Mouse (Mus musculus): ENCODE measurements at regions not wholly inside any gene's neighbourhood (a gene's known extent, or its start where the extent isn't known, plus 50 kb on each side); places are given as distances from the start of the nearest gene placed in this dataset.

- no peaks in the 10 kb centered on the region for H3K9me3 ChIP-seq (replicated peaks; ENCODE audit: insufficient read depth, low read length)
- no peak overlapping the region for H3K9ac ChIP-seq (ENCODE audit: control insufficient read depth, low read depth, low read length, poor library complexity, severe bottlenecking)
- no peak overlapping the region for H3K27ac ChIP-seq (ENCODE audit: control insufficient read depth, low read depth, low read length)
- H3K79me2 ChIP-seq (ENCODE audit: control insufficient read depth, insufficient read depth, low read length, poor library complexity), result no peaks in the 10 kb centered on the region
- H3K4me1 ChIP-seq (ENCODE audit: control insufficient read depth in 1 of 2, insufficient read depth in 2 of 2, low read length in 2 of 2), result no peaks in the 10 kb centered on the region
- H3K27me3 ChIP-seq (ENCODE audit: control insufficient read depth in 1 of 2, insufficient read depth in 2 of 2, low read length in 2 of 2), result no peaks in the 10 kb centered on the region
- H3K4me3 ChIP-seq (ENCODE audit: control insufficient read depth in 1 of 2, insufficient read depth in 1 of 2, low read depth in 2 of 2, low read length in 2 of 2), result no peak overlapping the region
- no peak for DNase-seq (ENCODE audit: low read depth, low spot score)
- no peak for TF ChIP-seq TBP (IDR thresholded peaks at IDR 0.05; ENCODE audit: low read depth, low read length)
- no peak for TF ChIP-seq MYC (IDR thresholded peaks at IDR 0.05; ENCODE audit: low read depth, low read length)
- H3K36me3 ChIP-seq (ENCODE audit: control insufficient read depth in 1 of 2, insufficient read depth in 2 of 2, low read length in 2 of 2), result no peaks in the 10 kb centered on the region
Measured at GRCm38 (mm10) chr13:4964824-4965223, 355.9 kb upstream of the Akr1e1 start.

GRCm38 (mm10) chr13:4970081-4970892 is 361.3 kb upstream of the Akr1e1 start:
- Histone ChIP-seq H3K9me3 (replicated peaks; ENCODE audit: insufficient read depth, low read length) (no peaks in the 10 kb centered on the region), H3K27me3 (ENCODE audit: control insufficient read depth in 1 of 2, insufficient read depth in 2 of 2, low read length in 2 of 2) (no peaks in the 10 kb centered on the region), H3K27ac (ENCODE audit: control insufficient read depth, low read depth, low read length) (no peak overlapping the region), H3K9ac (ENCODE audit: control insufficient read depth, low read depth, low read length, poor library complexity, severe bottlenecking) (no peak overlapping the region), H3K79me2 (ENCODE audit: control insufficient read depth, insufficient read depth, low read length, poor library complexity) (no peaks in the 10 kb centered on the region), H3K4me3 (ENCODE audit: control insufficient read depth in 1 of 2, insufficient read depth in 1 of 2, low read depth in 2 of 2, low read length in 2 of 2) (no peak overlapping the region), H3K36me3 (ENCODE audit: control insufficient read depth in 1 of 2, insufficient read depth in 2 of 2, low read length in 2 of 2) (no peaks in the 10 kb centered on the region), H3K4me1 (ENCODE audit: control insufficient read depth in 1 of 2, insufficient read depth in 2 of 2, low read length in 2 of 2) (no peaks in the 10 kb centered on the region)
- no peak for TF ChIP-seq CHD2 (IDR thresholded peaks at IDR 0.05; ENCODE audit: low read length)
- DNase-seq (ENCODE audit: low read depth, low spot score), result no peak

- Histone ChIP-seq H3K4me3 (ENCODE audit: control insufficient read depth in 1 of 2, insufficient read depth in 1 of 2, low read depth in 2 of 2, low read length in 2 of 2) (no peak overlapping the region), H3K27me3 (ENCODE audit: control insufficient read depth in 1 of 2, insufficient read depth in 2 of 2, low read length in 2 of 2) (no peaks in the 10 kb centered on the region), H3K36me3 (ENCODE audit: control insufficient read depth in 1 of 2, insufficient read depth in 2 of 2, low read length in 2 of 2) (no peaks in the 10 kb centered on the region), H3K27ac (ENCODE audit: control insufficient read depth, low read depth, low read length) (no peak overlapping the region), H3K79me2 (ENCODE audit: control insufficient read depth, insufficient read depth, low read length, poor library complexity) (no peaks in the 10 kb centered on the region), H3K4me1 (ENCODE audit: control insufficient read depth in 1 of 2, insufficient read depth in 2 of 2, low read length in 2 of 2) (no peaks in the 10 kb centered on the region), H3K9me3 (replicated peaks; ENCODE audit: insufficient read depth, low read length) (no peaks in the 10 kb centered on the region), H3K9ac (ENCODE audit: control insufficient read depth, low read depth, low read length, poor library complexity, severe bottlenecking) (no peak overlapping the region)
- no peak for DNase-seq (ENCODE audit: low read depth, low spot score)
- TF ChIP-seq UBTF (IDR thresholded peaks at IDR 0.05; ENCODE audit: borderline replicate concordance, insufficient read depth, low read depth, low read length), result no peak
- TF ChIP-seq TBP (IDR thresholded peaks at IDR 0.05; ENCODE audit: low read depth, low read length), result no peak
- TF ChIP-seq ELF1 (IDR thresholded peaks at IDR 0.05; ENCODE audit: low read depth, low read length), result no peak
- TF ChIP-seq TAL1 (IDR thresholded peaks at IDR 0.05; ENCODE audit: low read length), result no peak
- TF ChIP-seq MXI1 (IDR thresholded peaks at IDR 0.05; ENCODE audit: low read depth, low read length), result no peak
- TF ChIP-seq JUND (IDR thresholded peaks at IDR 0.05; ENCODE audit: low read depth, low read length), result no peak
- no peak for TF ChIP-seq E2F4 (IDR thresholded peaks at IDR 0.05; ENCODE audit: borderline replicate concordance, low read depth, low read length)
- no peak for TF ChIP-seq ZKSCAN1 (IDR thresholded peaks at IDR 0.05; ENCODE audit: low read depth, low read length)
- no peak for TF ChIP-seq KAT2A (conservative IDR thresholded peaks at IDR 0.05; ENCODE audit: low read depth, low read length)
- TF ChIP-seq GATA1 (IDR thresholded peaks at IDR 0.05; ENCODE audit: low read depth, low read length), result no peak
- TF ChIP-seq POLR2AphosphoS2 (IDR thresholded peaks at IDR 0.05; ENCODE audit: low read length), result no peak
Measured at GRCm38 (mm10) chr13:4971472-4972067, 362.6 kb upstream of the Akr1e1 start.

Measured in MEL (cell line).